Mouse (Mus musculus): Measurements from ENCODE around the gene Ctdnep1. TPM values are rescaled to one million over a fixed set of nuclear protein-coding genes. Genes with fewer than 3 reads are reported as not detected.

The Ctdnep1 gene
- polyA plus RNA-seq, 1 experiment = 176 TPM

DNA sequence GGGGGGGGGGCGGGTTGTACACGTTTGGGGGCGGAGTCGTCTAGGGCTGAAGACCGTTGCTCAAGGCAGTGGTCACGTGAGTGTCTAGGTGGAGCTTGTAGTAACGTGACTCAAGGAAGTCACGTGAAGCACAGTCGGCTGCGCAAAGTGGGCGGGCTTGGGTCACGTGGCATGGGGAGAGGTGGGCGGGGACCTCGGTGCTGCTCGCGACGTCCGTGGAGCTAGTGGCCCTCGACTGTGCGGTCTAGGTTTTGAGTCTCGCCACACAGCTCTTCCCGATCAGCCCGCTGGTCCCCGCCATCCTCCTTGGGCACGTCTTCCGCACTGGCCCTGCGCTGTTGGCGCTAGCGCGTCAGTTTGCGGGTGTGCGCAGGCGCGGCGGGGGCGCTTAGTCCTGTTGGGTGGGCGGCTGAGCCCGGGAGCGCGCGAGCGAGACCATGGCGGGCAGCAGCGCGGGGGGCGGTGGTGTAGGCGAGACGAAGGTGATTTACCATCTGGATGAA, 19.5 kb downstream of the Ctdnep1 start, which contains the start of gene Dvl2:
Dvl2 (plus strand) TSS at position 200 of the 503 bp plus-strand sequence.
- Histone ChIP-seq H3K27ac (ENCODE audit: insufficient read depth, low read depth, low read length) (peak within 1 kb of the TSS; percentile 92), H3K4me1 (ENCODE audit: control insufficient read depth, insufficient read depth, low read length) (peaks cover 26% of the 10 kb centered on the region), H3K4me3 (ENCODE audit: insufficient read depth, low read length) (peak within 1 kb of the TSS; percentile 69)
- no peak for TF ChIP-seq POLR2A (IDR thresholded peaks at IDR 0.05; ENCODE audit: borderline replicate concordance, low read depth, low read length)
- TF ChIP-seq CTCF (IDR thresholded peaks at IDR 0.05; ENCODE audit: low read depth, low read length) = no peak

DNA sequence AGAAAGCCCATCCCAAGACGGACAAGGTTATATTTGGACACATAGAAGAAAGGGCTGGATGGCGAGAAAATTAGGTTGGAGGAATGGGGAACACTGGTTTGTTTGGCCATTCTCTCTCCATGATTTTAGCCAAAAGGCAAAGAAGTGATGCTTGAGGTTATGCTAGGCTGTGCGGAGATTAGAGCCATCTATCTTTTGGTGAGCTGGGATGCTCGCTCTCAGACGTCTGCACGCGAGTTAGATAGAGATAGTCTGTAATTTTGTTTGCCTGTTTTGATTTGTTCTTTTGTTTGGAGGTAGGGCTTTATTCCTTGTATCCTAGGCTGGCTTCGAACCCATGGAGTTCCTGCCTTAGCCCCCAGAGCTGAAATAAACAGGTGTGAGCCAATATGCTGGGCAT, 20.2 kb downstream of the Ctdnep1 start:
- Histone ChIP-seq H3K4me1 (ENCODE audit: control insufficient read depth, insufficient read depth, low read length) (peaks cover 26% of the 10 kb centered on the region), H3K4me3 (ENCODE audit: insufficient read depth, low read length) (peak overlapping the region; percentile 69), H3K27ac (ENCODE audit: insufficient read depth, low read depth, low read length) (peak overlapping the region; percentile 92)
- TF ChIP-seq CTCF (IDR thresholded peaks at IDR 0.05; ENCODE audit: low read depth, low read length) = no peak
- no peak for TF ChIP-seq POLR2A (IDR thresholded peaks at IDR 0.05; ENCODE audit: borderline replicate concordance, low read depth, low read length)

DNA sequence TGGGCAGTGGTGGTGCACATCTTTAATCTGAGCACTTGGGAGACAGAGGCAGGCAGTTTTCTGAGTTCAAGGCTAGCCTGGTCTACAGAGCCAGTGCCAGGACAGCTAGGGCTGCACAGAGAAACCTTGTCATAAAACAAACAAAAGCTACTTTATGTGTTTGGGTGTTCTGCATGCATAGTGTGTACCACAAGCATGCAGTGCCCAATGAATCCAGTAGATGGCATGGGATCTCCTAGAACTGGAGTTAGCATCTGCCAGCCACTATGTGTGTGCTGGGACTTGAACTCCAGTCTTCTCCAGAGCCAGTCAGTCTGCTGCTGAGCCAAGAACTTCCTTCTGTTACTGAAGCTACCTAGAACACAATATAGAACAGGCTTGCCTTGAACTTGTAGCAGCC, 20.9 kb downstream of the Ctdnep1 start:
- Histone ChIP-seq H3K27ac (ENCODE audit: insufficient read depth, low read depth, low read length) (no peak overlapping the region; the same call in 1 of the 2 replicates), H3K4me3 (ENCODE audit: insufficient read depth, low read length) (peak overlapping the region; percentile 69), H3K4me1 (ENCODE audit: control insufficient read depth, insufficient read depth, low read length) (peaks cover 26% of the 10 kb centered on the region)
- TF ChIP-seq CTCF (IDR thresholded peaks at IDR 0.05; ENCODE audit: low read depth, low read length) (no peak; the same call in 1 of the 2 replicates), POLR2A (IDR thresholded peaks at IDR 0.05; ENCODE audit: borderline replicate concordance, low read depth, low read length) (no peak)

DNA sequence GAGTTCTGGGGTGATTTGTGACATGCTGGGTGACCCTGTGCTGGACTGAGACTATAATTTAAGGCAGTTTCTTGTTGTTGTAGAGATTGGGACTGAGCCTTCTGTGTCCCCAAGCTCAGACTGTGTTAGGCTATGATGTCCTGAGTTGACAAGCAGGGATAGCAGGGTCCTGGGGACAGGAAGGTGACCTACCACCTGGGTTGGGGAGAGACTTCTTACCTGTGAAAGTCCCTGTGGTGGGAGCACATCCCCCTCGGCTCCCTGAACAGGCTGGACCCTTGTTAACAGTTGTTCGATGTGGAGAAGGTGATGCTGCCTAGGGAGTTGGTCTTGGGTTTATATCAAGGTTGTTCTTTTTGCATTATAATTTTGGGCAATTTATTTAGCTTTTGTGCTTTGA, 21.5 kb downstream of the Ctdnep1 start:
- H3K4me1 ChIP-seq (ENCODE audit: control insufficient read depth, insufficient read depth, low read length) = peaks cover 26% of the 10 kb centered on the region
- H3K27ac ChIP-seq (ENCODE audit: insufficient read depth, low read depth, low read length) = no peak overlapping the region
- no peak for TF ChIP-seq POLR2A (IDR thresholded peaks at IDR 0.05; ENCODE audit: borderline replicate concordance, low read depth, low read length)
- TF ChIP-seq CTCF (IDR thresholded peaks at IDR 0.05; ENCODE audit: low read depth, low read length) = no peak
- peak overlapping the region; percentile 69 for H3K4me3 ChIP-seq (ENCODE audit: insufficient read depth, low read length)

- H3K27ac ChIP-seq (ENCODE audit: insufficient read depth, low read depth, low read length) = no peak overlapping the region
- H3K4me3 ChIP-seq (ENCODE audit: insufficient read depth, low read length) = no peak overlapping the region
- TF ChIP-seq CTCF (IDR thresholded peaks at IDR 0.05; ENCODE audit: low read depth, low read length) (no peak), POLR2A (IDR thresholded peaks at IDR 0.05; ENCODE audit: borderline replicate concordance, low read depth, low read length) (no peak)
- peaks cover 8% of the 10 kb centered on the region for H3K4me1 ChIP-seq (ENCODE audit: control insufficient read depth, insufficient read depth, low read length)
These were observed 24.6 kb downstream of the Ctdnep1 start for GRCm38 (mm10) chr11:70005521-70005920.

DNA sequence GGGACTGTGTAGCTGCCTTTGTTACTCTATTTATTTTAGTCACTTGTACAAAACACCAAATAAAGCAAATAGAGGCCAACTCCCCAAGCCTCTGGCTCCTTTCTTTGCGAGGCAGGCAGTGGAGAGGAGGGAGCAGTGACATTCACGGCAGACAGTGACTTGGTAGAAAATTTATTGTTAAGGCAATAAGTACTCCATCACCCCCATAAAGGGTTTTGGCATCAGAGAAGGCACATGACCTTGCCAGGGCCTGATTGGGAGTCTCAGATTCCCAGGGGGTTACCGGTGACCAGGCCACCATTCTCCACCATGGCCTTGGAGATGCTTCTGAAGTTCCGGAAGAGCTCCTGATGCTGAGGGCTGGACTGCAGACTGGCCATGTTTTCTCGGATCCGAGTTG, 29.1 kb downstream of the Ctdnep1 start:
- H3K27ac ChIP-seq (ENCODE audit: insufficient read depth, low read depth, low read length) = no peak overlapping the region
- peaks cover 4% of the 10 kb centered on the region; the same call in 1 of the 2 replicates for H3K4me1 ChIP-seq (ENCODE audit: control insufficient read depth, insufficient read depth, low read length)
- no peak for TF ChIP-seq CTCF (IDR thresholded peaks at IDR 0.05; ENCODE audit: low read depth, low read length)
- no peak for TF ChIP-seq POLR2A (IDR thresholded peaks at IDR 0.05; ENCODE audit: borderline replicate concordance, low read depth, low read length)

DNA sequence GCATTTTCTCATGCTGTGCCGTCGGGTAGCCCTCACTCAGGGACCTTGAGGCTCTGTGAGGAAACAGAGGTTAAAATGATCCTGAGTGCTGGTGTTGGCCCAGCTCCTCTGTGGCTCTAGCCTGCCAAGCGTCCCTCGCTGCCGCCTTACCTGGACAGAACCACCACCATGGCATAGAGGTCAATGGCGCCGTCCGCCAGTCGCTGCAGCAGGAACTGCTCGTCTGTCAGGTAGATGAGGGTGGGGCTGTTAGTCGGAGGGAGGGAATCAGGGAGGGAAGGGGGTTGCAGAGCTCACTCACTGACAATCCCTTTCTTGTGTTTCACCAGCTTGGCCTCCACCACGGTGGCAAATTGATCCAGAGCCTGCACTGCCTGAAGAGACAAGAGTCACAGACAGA, 29.6 kb downstream of the Ctdnep1 start:
- H3K27ac ChIP-seq (ENCODE audit: insufficient read depth, low read depth, low read length) = no peak overlapping the region
- peaks cover 4% of the 10 kb centered on the region; the same call in 1 of the 2 replicates for H3K4me1 ChIP-seq (ENCODE audit: control insufficient read depth, insufficient read depth, low read length)
- H3K4me3 ChIP-seq (ENCODE audit: insufficient read depth, low read length) = no peak overlapping the region
- TF ChIP-seq POLR2A (IDR thresholded peaks at IDR 0.05; ENCODE audit: borderline replicate concordance, low read depth, low read length) = no peak
- TF ChIP-seq CTCF (IDR thresholded peaks at IDR 0.05; ENCODE audit: low read depth, low read length) = no peak

More for the DNA sequence above, 29.1 kb downstream of the Ctdnep1 start:
- H3K4me3 ChIP-seq (ENCODE audit: insufficient read depth, low read length) = no peak overlapping the region

DNA sequence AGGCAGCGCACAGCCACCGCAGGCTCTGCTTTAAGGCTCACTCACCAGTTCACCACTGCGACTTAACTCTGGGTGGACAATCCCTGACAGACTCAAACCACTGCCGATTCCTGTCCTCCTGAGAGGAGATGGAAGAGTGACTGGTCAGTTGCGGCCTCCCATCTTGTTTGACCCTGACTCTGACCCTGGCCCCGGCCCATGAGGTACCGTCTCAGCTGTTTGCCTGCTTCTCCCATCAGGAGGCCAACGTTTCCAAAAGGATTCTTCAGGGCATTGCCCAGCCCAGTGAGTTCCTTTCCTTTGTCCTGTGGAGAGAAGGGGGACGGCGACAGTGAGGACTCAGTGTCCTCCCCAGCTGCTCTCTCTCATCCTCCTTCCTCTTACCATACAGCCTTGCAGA, 30.0 kb downstream of the Ctdnep1 start:
- no peak overlapping the region for H3K27ac ChIP-seq (ENCODE audit: insufficient read depth, low read depth, low read length)
- TF ChIP-seq CTCF (IDR thresholded peaks at IDR 0.05; ENCODE audit: low read depth, low read length) = no peak
- TF ChIP-seq POLR2A (IDR thresholded peaks at IDR 0.05; ENCODE audit: borderline replicate concordance, low read depth, low read length) = no peak
- H3K4me1 ChIP-seq (ENCODE audit: control insufficient read depth, insufficient read depth, low read length) = peaks cover 4% of the 10 kb centered on the region; the same call in 1 of the 2 replicates
- no peak overlapping the region for H3K4me3 ChIP-seq (ENCODE audit: insufficient read depth, low read length)

- Histone ChIP-seq H3K27ac (ENCODE audit: insufficient read depth, low read depth, low read length) (no peak overlapping the region), H3K4me1 (ENCODE audit: control insufficient read depth, insufficient read depth, low read length) (peaks cover 7% of the 10 kb centered on the region), H3K4me3 (ENCODE audit: insufficient read depth, low read length) (no peak overlapping the region)
- TF ChIP-seq CTCF (IDR thresholded peaks at IDR 0.05; ENCODE audit: low read depth, low read length) = no peak
- TF ChIP-seq POLR2A (IDR thresholded peaks at IDR 0.05; ENCODE audit: borderline replicate concordance, low read depth, low read length) = no peak
These were observed 32.0 kb downstream of the Ctdnep1 start for GRCm38 (mm10) chr11:70012931-70013330.

GRCm38 (mm10) chr11:70013408-70013807, 32.5 kb downstream of the Ctdnep1 start:
- TF ChIP-seq POLR2A (IDR thresholded peaks at IDR 0.05; ENCODE audit: borderline replicate concordance, low read depth, low read length) (no peak), CTCF (IDR thresholded peaks at IDR 0.05; ENCODE audit: low read depth, low read length) (no peak)
- no peak overlapping the region for H3K27ac ChIP-seq (ENCODE audit: insufficient read depth, low read depth, low read length)
- no peak overlapping the region for H3K4me3 ChIP-seq (ENCODE audit: insufficient read depth, low read length)
- peaks cover 9% of the 10 kb centered on the region for H3K4me1 ChIP-seq (ENCODE audit: control insufficient read depth, insufficient read depth, low read length)
